ENCODE assay signal across 23 mouse cellular contexts in genomic region chr3:63078181-63078580, GRCm38 (mm10).
"Had no signal": no experiment of that assay in that cellular context is flagged by ENCODE, and none has a peak within 500 bp of the region (broad histone marks: within the 10 kb centered on the region; RNA-seq: fewer than 3 reads in every experiment).

No protein-coding gene starts in this region.

- H3K27ac ChIP-seq: heart, adult 2 months; heart, embryonic 13.5 days; heart, embryonic 15.5 days; hindbrain, embryonic 13.5 days; hindbrain, embryonic 15.5 days; hindbrain, postnatal 0 days; kidney, embryonic 15.5 days; kidney, postnatal 0 days; left cerebral cortex, adult 2 months; limb, embryonic 13.5 days; limb, embryonic 15.5 days; liver, embryonic 12.5 days had no signal

- H3K36me3 ChIP-seq: heart, embryonic 13.5 days; heart, embryonic 15.5 days; hindbrain, embryonic 13.5 days; hindbrain, embryonic 15.5 days; kidney, embryonic 15.5 days; limb, embryonic 13.5 days; limb, embryonic 15.5 days; liver, embryonic 12.5 days had no signal

- H3K4me3 ChIP-seq: heart, adult 2 months; heart, embryonic 13.5 days; heart, embryonic 15.5 days; hindbrain, embryonic 13.5 days; hindbrain, embryonic 15.5 days; kidney, embryonic 15.5 days; left cerebral cortex, adult 2 months; limb, embryonic 13.5 days; limb, embryonic 15.5 days; liver, embryonic 12.5 days had no signal

- H3K9me3 ChIP-seq: heart, embryonic 13.5 days; heart, embryonic 15.5 days; hindbrain, embryonic 13.5 days; hindbrain, embryonic 15.5 days; kidney, embryonic 15.5 days; limb, embryonic 13.5 days; limb, embryonic 15.5 days; liver, embryonic 12.5 days had no signal

- H3K4me1 ChIP-seq: heart, embryonic 15.5 days; hindbrain, embryonic 13.5 days; hindbrain, embryonic 15.5 days; kidney, embryonic 15.5 days; limb, embryonic 13.5 days; limb, embryonic 15.5 days; liver, embryonic 12.5 days had no signal

- DNase-seq: gastrocnemius, postnatal 14 days; gastrocnemius, postnatal 36 days; heart, adult 11 months; heart, adult 2 months; heart, postnatal 14 days; heart, postnatal 36 days; kidney, adult 11 months; kidney, adult 2 months; kidney, adult 9 months; kidney, postnatal 14 days; kidney, postnatal 36 days; layer of hippocampus, adult 9-11 months had no signal

- H3K27me3 ChIP-seq: heart, embryonic 13.5 days; heart, embryonic 15.5 days; hindbrain, embryonic 13.5 days; hindbrain, embryonic 15.5 days; kidney, embryonic 15.5 days; limb, embryonic 13.5 days; limb, embryonic 15.5 days; liver, embryonic 12.5 days had no signal
